Mouse (Mus musculus) ES-Bruce4 (cell line): ENCODE data around the gene Ifit1bl1.

ENCODE experiments used
- CTCF ChIP-seq: IDR thresholded peaks from one replicate; pipeline ENCODE4 v1.8.1; 2011; ENCODE audit warnings: low read depth, low read length
- EP300 ChIP-seq: IDR thresholded peaks from 2 replicates; pipeline ENCODE4 v1.6.1; 2011; ENCODE audit warnings: low read depth, low read length; ENCODE audit not compliant: insufficient read depth

DNA sequence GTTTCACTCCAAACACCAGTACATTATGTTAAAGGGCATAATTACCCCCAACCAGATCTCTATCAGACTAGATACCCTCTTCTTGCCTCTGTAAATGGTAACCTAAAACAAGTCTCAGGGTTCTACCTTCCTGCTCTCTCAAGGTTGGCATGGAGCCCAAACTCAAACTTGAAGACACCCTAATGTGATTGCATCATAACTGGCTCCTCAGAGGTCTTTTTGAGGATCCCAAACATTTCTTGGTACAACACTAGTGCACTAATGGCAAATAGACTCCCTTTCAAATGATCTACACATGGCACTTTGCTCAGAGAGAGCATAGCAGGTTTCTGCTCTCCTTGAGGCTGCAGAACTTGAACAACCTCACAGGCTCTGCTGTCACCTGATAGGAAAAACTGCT, 4.9 kb downstream of the Ifit1bl1 start:
- TF ChIP-seq EP300: no peak
- no peak for TF ChIP-seq CTCF
